Mouse (Mus musculus) right cerebral cortex, postnatal 4 days (tissue): ENCODE data around the gene Rtkn2.

ENCODE experiments used
- DNase-seq: peaks from one replicate; pipeline ENCODE4 v3.0.0-alpha.2; 2022

The Rtkn2 gene

DNA sequence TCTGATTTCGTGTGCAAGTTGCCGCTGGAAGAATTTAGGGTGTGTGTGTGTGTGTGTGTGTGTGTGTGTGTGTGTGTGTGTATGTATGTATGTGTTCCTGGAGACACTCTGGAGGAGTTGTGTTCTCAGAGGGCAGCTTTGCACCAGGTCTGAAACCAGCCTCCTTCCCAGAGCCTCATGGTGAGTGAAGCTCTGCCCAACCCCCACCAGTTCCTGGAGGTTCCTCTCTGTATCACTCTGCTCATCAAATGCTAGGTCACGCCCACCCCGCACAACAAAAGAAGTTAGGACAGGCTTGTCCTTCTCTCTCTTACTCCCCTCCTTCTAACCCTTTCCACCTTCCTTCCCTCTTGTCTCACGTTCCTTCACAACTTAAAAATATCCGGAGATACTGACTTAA is 64.6 kb downstream of the Rtkn2 start:
- DNase-seq: no peak

GRCm38 (mm10) chr10:68044864-68045263 is 65.5 kb downstream of the Rtkn2 start:
- DNase-seq: no peak

GRCm38 (mm10) chr10:68048641-68049305 is 69.4 kb downstream of the Rtkn2 start:
- DNase-seq: no peak

GRCm38 (mm10) chr10:68050882-68051281 is 71.5 kb downstream of the Rtkn2 start:
- no peak for DNase-seq

DNA sequence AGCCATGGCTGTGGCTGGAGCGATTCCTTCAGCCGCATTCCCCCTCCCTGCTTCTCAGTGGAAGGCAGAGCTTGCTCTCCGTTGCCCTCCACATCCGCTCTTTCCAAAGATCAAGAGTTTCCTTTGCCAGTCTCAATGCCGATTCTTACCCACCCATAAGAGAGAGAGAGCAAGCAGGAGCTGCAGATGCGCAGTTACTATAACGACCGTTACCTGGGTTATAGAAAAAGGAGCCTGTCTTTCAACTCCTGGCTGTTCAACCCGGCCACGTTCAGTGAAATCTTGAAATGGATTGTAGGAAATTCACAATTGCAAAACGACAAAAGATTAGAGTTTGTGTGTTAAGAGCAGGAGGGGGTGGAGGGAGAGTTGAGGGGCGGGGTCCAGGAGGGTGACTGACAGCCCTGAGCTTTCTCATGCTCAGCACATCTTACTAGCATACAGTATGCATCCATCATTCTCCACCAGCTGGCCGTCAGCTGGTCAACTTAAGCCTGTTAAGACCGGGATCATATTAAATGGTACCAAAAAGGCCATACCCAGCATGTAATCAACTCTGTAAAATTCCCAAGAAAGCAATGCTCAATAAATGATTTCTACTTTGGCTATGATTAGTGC is 72.1 kb downstream of the Rtkn2 start:
- no peak for DNase-seq

- DNase-seq: no peak
These were observed 72.9 kb downstream of the Rtkn2 start for GRCm38 (mm10) chr10:68052307-68052706.

GRCm38 (mm10) chr10:68054131-68054530 is 74.8 kb downstream of the Rtkn2 start:
- DNase-seq: no peak

- DNase-seq: no peak
These were observed 75.3 kb downstream of the Rtkn2 start for GRCm38 (mm10) chr10:68054706-68055105.

DNA sequence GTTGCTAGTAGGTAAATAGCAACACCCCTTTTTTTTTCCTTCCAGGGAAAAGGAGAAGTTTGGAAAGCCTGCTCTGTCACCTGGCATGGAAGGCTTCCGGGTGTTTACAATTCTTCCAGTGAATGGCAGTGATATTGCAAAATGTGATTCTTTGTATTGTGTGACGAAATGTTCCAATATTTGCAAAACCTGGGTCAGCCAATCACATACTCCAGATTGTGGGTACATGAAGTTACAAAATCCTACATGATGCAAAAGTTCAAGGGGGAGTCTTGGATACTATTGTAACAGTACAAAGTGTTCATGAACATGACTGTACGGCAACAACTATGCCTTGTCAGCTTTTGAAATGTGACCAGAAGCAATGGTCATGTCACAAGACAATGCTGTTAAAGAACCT is 78.5 kb downstream of the Rtkn2 start:
- DNase-seq: no peak

GRCm38 (mm10) chr10:68058378-68058777 is 79.0 kb downstream of the Rtkn2 start:
- DNase-seq: no peak

GRCm38 (mm10) chr10:68060590-68061248 is 81.3 kb downstream of the Rtkn2 start:
- DNase-seq: no peak

- no peak for DNase-seq
These were observed 81.9 kb downstream of the Rtkn2 start for GRCm38 (mm10) chr10:68061249-68061615.

- no peak for DNase-seq
These were observed 84.6 kb downstream of the Rtkn2 start for GRCm38 (mm10) chr10:68063806-68064545.

- no peak for DNase-seq
These were observed 85.2 kb downstream of the Rtkn2 start for GRCm38 (mm10) chr10:68064571-68064970.

DNA sequence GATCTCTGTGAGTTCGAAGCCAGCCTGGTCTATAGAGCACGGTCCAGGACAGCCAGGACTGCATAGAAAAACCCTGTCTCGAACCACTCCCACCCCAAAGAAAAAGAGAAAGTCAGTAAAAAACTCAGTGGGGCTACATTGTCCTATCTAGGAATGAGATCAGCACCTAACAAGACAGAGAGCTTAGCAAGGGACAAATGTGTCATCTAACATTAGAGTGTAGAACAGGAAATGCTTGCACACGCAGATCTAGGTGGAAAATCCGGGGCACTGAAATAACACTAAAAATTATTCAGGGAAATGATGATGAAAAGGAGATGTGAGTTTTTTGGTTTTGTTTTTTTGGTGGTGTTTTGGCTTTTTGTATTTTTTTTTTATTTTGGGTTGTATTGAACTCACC is 86.8 kb downstream of the Rtkn2 start:
- DNase-seq: no peak

DNA sequence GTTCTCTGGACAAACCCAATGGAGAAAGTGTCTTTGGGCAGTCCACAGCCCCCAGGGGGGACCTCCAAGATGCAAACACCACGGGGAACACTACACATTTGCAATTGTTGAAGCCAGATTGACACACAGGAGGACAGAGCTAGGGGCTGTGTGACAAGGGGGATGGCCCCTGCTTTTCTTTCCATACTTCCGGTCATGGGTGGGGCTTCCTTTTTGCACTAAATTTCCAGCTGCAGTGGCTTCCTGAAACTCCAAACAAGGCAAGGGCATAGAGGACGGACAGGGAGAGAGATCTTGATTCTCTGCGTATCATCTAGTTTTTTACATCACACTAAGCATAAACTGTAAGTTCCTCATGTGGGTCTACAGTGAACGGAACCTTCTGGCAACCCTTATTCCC is 88.6 kb downstream of the Rtkn2 start:
- no peak for DNase-seq

- DNase-seq: no peak
These were observed 89.1 kb downstream of the Rtkn2 start for GRCm38 (mm10) chr10:68068426-68068825.

- no peak for DNase-seq
These were observed 91.7 kb downstream of the Rtkn2 start for GRCm38 (mm10) chr10:68071041-68071440.

DNA sequence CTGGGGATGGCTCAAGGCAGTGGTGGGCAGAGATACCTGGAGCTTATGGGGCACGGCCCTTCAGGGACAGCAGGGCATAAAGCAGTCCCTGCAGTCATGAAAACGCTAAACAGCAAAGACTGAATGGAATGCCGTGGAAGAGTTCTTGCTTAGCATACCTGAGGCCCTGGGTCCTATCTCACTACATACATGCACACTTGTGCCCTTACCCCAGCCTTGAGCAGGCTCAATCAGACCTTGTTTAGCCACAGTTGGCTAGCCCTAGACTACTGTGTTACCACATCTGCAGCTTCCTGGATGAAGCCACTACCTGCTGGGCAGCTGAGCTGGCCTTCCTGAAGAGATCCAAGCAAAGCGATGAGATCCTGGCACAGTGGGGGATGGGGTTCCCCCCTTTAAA is 93.3 kb downstream of the Rtkn2 start:
- no peak for DNase-seq

DNA sequence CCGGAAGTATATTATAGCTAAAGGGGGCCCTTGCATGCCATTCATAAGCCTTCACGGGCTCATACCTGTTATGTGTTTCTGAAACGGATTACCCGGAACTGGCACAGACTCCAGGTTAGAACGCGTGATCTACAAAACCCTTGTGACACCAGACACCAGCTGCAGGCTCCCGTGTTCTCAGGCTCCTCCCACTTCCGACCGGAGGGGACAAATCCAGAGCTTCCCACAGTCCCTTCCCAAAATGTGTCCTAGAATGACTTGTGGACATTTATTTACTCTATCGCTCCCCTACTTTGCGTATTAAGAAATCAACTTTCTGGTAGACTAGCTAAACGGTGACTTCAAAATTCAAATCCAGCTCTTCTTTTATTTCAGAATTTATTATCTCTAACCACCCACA is 94.9 kb downstream of the Rtkn2 start:
- DNase-seq: no peak

DNA sequence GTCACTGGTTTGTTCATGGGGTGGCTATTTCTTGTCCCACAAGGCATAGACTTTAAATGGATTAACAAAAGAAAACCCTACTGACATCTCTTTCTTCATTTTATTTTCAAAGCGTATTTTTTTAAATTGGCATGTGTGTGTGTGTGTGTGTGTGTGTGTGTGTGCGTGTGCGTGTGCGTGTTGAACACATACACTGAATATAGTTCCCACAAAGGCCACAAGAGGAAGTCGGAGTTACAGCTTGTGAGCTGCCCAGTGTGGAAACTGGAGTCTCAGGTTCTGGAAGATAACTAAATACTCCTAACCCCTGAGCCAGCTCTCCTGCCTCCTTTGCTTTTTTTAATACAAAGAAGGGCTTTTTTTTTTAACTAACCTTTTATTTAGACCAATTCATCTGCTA is 95.8 kb downstream of the Rtkn2 start:
- no peak for DNase-seq

GRCm38 (mm10) chr10:68078708-68079107 is 99.3 kb downstream of the Rtkn2 start:
- DNase-seq: no peak

DNA sequence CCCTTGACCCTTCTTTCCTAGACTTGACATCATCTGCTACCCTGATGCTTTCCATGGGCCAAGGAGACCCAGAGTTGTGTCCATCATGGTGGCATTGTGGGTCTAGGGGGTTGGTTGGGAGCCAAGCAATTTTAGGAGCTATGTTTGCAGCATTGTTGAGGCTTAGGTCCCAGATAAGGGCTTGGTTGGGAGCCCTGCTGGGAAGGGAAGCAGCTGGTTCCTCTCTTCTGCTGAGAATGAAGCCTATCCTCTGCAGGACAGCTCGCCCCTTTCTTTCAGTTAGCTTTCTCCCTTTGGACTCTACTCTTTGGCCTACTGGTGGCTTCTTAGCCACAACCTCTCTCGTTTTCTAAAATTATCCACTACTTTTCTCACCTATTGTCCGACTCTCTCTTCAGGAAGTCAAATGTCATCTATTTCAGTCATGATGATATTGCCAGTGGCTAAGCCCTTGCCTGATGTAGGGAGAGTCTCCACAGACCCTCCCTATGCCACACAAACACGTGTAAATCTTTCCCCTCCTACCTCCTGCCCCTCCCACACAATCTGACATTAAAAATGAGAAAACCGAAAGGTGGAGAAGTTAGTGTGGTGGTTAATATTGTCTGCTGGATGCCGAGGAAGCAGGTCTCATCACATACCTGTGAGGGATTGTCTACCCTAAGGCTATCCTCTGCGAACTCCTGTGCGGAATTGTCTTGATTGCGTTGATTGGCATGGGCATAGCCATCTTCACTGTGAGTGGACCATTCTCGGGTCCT is 100.7 kb downstream of the Rtkn2 start:
- no peak for DNase-seq
